Mouse (Mus musculus): ENCODE measurements around the gene Xkrx. TPM values are rescaled to one million over a fixed set of nuclear protein-coding genes. Genes with fewer than 3 reads are reported as not detected.

The Xkrx gene
- polyA plus RNA-seq (2021; fragmentation: Nextera tagmentation) = 0.40 and 0.44 TPM in 2 replicates
- long read RNA-seq, experiment 1, partial matches to known transcripts = 2 of 2 reads
- long read RNA-seq, experiment 1, other reads (novel, unspliced or antisense) = 0 of 2 reads
- long read RNA-seq, experiment 2 = 0 reads

GRCm38 (mm10) chrX:134162043-134162720 lies at the start of gene Xkrx:
Gene Xkrx, minus strand, starts transcription at chrX:134162076.

GRCm38 (mm10) chrX:134187201-134187600 lies 25.3 kb upstream of the Xkrx start, which contains the start of gene Arl13a:
Gene Arl13a, plus strand, starts transcription at chrX:134187501.

Other genes with a start within 250 kb of the Xkrx start
- 0.10 and 0.58 TPM in 2 replicates for gene Sytl4, start 180.3 kb downstream of the Xkrx start, polyA plus RNA-seq (2021; fragmentation: Nextera tagmentation)
- 32.2 and 32.9 TPM in 2 replicates for gene Cstf2, start 102.9 kb downstream of the Xkrx start, polyA plus RNA-seq (2021; fragmentation: Nextera tagmentation)
- not detected in 2 replicates for gene Arl13a, start 25.4 kb upstream of the Xkrx start, polyA plus RNA-seq (2021; fragmentation: Nextera tagmentation)
- 0.13 TPM in 1 of 2 replicates, not detected in the other for gene Nox1, start 59.9 kb upstream of the Xkrx start, polyA plus RNA-seq (2021; fragmentation: Nextera tagmentation)
- gene Trmt2b, start 114.9 kb upstream of the Xkrx start, polyA plus RNA-seq (2021; fragmentation: Nextera tagmentation) = 7.0 and 7.4 TPM in 2 replicates
- gene Tmem35a, start 133.1 kb upstream of the Xkrx start, polyA plus RNA-seq (2021; fragmentation: Nextera tagmentation) = 66.7 and 67.7 TPM in 2 replicates
- 0.21 and 0.40 TPM in 2 replicates for gene Cenpi, start 146.0 kb upstream of the Xkrx start, polyA plus RNA-seq (2021; fragmentation: Nextera tagmentation)
- gene Drp2, start 242.5 kb upstream of the Xkrx start, polyA plus RNA-seq (2021; fragmentation: Nextera tagmentation) = 10.3 and 12.0 TPM in 2 replicates